Mouse (Mus musculus): ENCODE data around the gene Casc4. TPM values are rescaled to one million over a fixed set of nuclear protein-coding genes. Genes with fewer than 3 reads are reported as not detected.
A peak's percentile ranks its signal among the peaks of the same experiment; 100 is the strongest.

The Casc4 gene
- polyA plus RNA-seq (2015; fragmentation: Nextera tagmentation; extraction: Ambion mirVana) = 21.9 and 23.4 TPM in 2 replicates

DNA sequence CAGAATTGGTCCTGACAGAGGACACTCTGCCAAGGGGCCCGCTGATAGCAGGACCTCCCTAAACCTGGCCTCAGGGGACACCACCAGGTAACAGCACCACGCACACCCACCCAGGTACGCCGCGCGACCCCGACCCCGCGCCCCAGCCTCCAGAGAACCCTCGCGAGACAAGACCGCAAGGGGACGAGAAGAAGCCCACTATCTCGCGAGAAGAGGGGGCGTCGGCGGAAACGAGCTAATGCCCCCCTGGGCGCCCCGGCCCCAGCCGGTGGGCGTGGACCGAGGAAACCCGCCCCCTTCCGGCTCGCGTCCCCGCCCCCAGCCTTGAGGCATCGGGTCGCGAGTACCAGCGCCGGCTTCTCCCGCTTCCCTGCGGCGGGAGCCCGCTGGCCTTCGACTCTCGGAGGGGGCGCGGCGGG lies at the start of gene Casc4:
Gene Casc4, plus strand, starts transcription at position 339 of the 419 bp plus-strand sequence.
- Histone ChIP-seq H3K27ac (peak within 1 kb of the TSS; percentile 83), H3K4me1 (peaks cover 12% of the 10 kb centered on the region)
- WGBS = under 1% methylated on average over 37 of the region's 43 CpGs

DNA sequence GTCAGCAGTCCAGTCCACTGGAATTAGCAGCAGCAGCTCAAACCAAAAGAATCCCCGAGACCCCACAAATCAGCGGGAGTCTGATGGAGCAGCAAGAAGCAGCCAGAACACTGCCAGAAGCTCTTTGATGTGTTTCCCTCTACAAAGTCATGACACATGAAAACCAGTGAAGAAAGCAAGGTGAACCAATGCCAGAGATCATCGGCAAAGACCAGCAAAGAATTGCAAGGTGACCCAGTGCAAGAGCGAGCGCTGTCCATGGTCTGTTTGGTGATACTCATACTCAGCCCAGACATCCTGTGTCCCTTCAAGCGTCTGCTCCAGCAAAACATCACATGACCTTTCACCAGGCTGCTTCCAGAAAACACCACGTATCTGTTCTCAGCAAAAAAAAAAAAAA lies 45.0 kb upstream of the Casc4 start:
- Histone ChIP-seq H3K9ac (no peak overlapping the region), H3K27me3 (no peaks in the 10 kb centered on the region), H3K4me3 (no peak overlapping the region), H3K27ac (no peak overlapping the region), H3K9me3 (no peaks in the 10 kb centered on the region), H3K4me1 (no peaks in the 10 kb centered on the region), H3K4me2 (no peak overlapping the region), H3K36me3 (no peaks in the 10 kb centered on the region)
- ATAC-seq (ENCODE audit: insufficient number of reproducible peaks, low FRiP score, low TSS enrichment, low read depth) = no peak
- WGBS = 94% methylated on average over 7 of the region's 7 CpGs

More for the DNA sequence above, at the start of gene Casc4:
- Histone ChIP-seq H3K9ac (peak within 1 kb of the TSS; percentile 77), H3K4me3 (peak within 1 kb of the TSS; percentile 84), H3K4me2 (peak within 1 kb of the TSS; percentile 69), H3K27me3 (no peaks in the 10 kb centered on the region), H3K9me3 (no peaks in the 10 kb centered on the region), H3K36me3 (no peaks in the 10 kb centered on the region)
- peak; percentile 97 for ATAC-seq (ENCODE audit: insufficient number of reproducible peaks, low FRiP score, low TSS enrichment, low read depth)

DNA sequence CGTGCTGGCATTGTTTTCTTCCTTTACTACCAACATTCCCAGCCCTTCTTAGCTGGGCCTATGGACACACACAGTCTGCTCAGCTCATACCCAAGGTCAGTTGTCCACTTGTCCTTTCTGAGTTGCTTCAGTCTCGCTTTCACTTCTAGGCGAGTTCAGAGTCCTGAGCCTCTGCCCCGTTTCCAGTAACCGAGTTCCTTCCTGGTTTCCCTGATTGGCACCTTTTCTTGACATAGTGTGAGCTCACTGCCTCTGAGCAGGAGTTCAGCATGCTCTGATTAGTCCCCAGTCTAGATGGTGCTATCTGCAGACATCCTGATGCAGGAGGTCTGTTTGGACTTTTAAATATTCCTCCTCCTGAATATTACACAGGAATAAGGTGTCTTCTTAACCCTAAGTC lies 42.1 kb upstream of the Casc4 start:
- no peaks in the 10 kb centered on the region for H3K4me1 ChIP-seq
- WGBS = 56% methylated on average over 5 of the region's 5 CpGs
- ATAC-seq (ENCODE audit: insufficient number of reproducible peaks, low FRiP score, low TSS enrichment, low read depth) = no peak
- no peak overlapping the region for H3K4me3 ChIP-seq
- H3K4me2 ChIP-seq = no peak overlapping the region
- no peaks in the 10 kb centered on the region for H3K36me3 ChIP-seq
- no peaks in the 10 kb centered on the region for H3K27me3 ChIP-seq
- no peaks in the 10 kb centered on the region for H3K9me3 ChIP-seq
- no peak overlapping the region for H3K9ac ChIP-seq
- H3K27ac ChIP-seq = no peak overlapping the region

DNA sequence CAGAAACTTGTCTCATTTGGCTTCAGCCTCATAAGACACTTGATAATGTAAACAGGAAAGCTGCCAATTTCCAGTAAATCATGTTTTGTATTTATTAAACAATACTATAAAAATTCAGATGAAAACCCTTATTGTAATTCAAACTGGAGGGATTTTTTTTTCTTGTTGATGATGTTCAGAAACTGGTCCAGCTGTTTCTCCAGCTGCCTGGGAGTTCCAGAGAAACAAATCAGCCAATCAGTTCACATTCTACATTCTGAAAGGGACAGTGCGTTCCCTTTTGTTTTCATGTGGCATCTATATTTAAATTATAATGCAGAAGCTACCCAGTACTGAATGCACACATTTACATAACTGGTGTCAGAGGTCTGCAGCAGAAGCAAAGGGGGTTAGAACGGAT lies 40.6 kb upstream of the Casc4 start:
- Histone ChIP-seq H3K36me3 (no peaks in the 10 kb centered on the region), H3K9ac (no peak overlapping the region), H3K27ac (no peak overlapping the region), H3K4me1 (no peaks in the 10 kb centered on the region), H3K9me3 (no peaks in the 10 kb centered on the region), H3K27me3 (no peaks in the 10 kb centered on the region), H3K4me3 (no peak overlapping the region), H3K4me2 (no peak overlapping the region)
- ATAC-seq (ENCODE audit: insufficient number of reproducible peaks, low FRiP score, low TSS enrichment, low read depth) = no peak
- 61% methylated on average over 2 of the region's 2 CpGs for WGBS

DNA sequence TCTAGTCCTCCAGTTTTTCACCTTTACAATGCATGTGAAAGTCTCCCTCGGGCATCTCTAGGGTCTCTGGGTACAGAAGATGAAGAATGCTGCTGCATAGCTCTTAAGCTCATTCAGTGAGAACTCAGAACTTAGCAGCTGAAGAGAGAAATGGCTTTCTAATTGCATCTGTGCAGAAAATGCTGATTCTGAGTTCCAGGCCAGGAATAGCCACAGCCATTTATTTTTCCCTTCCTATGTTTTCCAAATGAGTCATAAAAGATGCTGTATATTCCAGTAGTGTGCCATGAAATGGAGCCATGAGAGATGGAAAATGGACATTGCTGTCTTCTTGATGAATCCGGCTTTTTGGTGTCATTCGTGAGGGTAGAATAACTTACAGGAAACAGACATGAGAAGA lies 38.4 kb upstream of the Casc4 start:
- Histone ChIP-seq H3K9me3 (no peaks in the 10 kb centered on the region), H3K4me3 (no peak overlapping the region), H3K27ac (no peak overlapping the region), H3K9ac (no peak overlapping the region), H3K4me1 (no peaks in the 10 kb centered on the region), H3K36me3 (no peaks in the 10 kb centered on the region), H3K27me3 (no peaks in the 10 kb centered on the region), H3K4me2 (no peak overlapping the region)
- no peak for ATAC-seq (ENCODE audit: insufficient number of reproducible peaks, low FRiP score, low TSS enrichment, low read depth)
- 85% methylated on average over 3 of the region's 3 CpGs for WGBS

DNA sequence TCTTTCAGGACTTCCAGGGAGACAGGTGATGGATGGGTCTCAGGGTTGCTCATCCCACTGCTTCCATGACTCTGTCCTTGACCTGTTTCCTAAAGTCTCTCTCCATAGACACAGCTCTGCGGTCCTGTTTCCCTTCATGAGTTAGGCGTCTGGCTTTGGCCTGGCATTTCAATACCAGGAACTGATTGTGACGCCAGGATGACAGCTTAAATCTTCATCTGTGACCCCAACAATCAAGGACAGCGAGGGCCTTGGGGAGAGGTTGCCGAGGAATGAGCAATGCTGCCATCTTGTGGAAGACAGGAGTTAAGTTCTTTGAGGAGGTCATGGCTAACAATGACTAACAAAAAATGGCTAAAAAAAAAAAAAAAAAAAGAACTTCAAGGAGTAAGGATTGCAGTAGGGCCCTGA lies 34.3 kb upstream of the Casc4 start:
- WGBS = 7% methylated on average over 5 of the region's 5 CpGs
- H3K4me1 ChIP-seq = no peaks in the 10 kb centered on the region
- no peak for ATAC-seq (ENCODE audit: insufficient number of reproducible peaks, low FRiP score, low TSS enrichment, low read depth)

DNA sequence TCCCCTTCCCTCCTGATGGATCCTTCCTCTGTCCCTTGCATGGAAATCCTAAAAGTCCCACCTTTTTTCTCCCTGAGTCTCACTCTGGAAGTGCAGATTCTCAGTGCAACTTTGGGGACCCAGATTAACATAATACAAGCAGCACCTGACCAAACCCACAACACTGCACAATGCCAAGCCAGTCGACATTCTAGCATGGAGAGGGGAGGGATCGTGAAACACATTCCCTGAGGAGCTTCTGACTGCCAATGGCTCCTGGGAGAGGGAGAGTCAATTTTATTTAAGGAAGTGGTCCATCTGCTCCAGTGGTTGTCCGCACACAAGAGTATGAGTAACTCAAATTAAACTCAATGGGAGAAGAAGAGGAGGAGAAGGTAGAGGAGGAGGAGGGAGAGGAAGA lies 31.8 kb upstream of the Casc4 start:
- WGBS = 37% methylated on average over 3 of the region's 3 CpGs
- Histone ChIP-seq H3K27me3 (no peaks in the 10 kb centered on the region), H3K4me2 (no peak overlapping the region), H3K4me3 (no peak overlapping the region), H3K36me3 (no peaks in the 10 kb centered on the region), H3K9ac (no peak overlapping the region), H3K9me3 (no peaks in the 10 kb centered on the region), H3K4me1 (no peaks in the 10 kb centered on the region), H3K27ac (no peak overlapping the region)
- ATAC-seq (ENCODE audit: insufficient number of reproducible peaks, low FRiP score, low TSS enrichment, low read depth) = no peak

More for the DNA sequence above, 34.3 kb upstream of the Casc4 start:
- no peaks in the 10 kb centered on the region for H3K27me3 ChIP-seq
- H3K4me3 ChIP-seq = no peak overlapping the region
- no peaks in the 10 kb centered on the region for H3K36me3 ChIP-seq
- no peak overlapping the region for H3K4me2 ChIP-seq
- H3K27ac ChIP-seq = no peak overlapping the region
- no peaks in the 10 kb centered on the region for H3K9me3 ChIP-seq
- no peak overlapping the region for H3K9ac ChIP-seq

DNA sequence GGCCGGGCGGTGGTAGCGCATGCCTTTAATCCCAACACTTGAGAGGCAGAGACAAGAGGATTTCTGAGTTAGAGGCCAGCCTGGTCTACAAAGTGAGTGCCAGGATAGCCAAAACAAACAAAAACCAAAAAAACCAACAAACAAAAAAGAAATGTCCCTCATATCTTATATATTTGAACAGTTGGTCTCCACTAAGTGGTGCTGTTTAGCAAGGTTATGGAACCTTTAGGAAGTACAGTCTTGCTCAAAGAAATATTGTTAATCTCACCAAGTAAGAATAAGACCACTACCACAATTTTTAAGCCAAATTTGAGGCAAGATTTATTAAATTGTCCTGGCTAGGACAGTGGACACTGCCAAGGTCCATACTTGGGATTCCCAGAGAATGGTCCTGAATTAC lies 25.3 kb upstream of the Casc4 start:
- H3K4me3 ChIP-seq = no peak overlapping the region
- no peaks in the 10 kb centered on the region for H3K27me3 ChIP-seq
- no peak overlapping the region for H3K9ac ChIP-seq
- H3K36me3 ChIP-seq = no peaks in the 10 kb centered on the region
- no peaks in the 10 kb centered on the region for H3K4me1 ChIP-seq
- H3K4me2 ChIP-seq = no peak overlapping the region
- no peak for ATAC-seq (ENCODE audit: insufficient number of reproducible peaks, low FRiP score, low TSS enrichment, low read depth)
- H3K9me3 ChIP-seq = no peaks in the 10 kb centered on the region
- no peak overlapping the region for H3K27ac ChIP-seq
- WGBS = 89% methylated on average over 3 of the region's 3 CpGs

DNA sequence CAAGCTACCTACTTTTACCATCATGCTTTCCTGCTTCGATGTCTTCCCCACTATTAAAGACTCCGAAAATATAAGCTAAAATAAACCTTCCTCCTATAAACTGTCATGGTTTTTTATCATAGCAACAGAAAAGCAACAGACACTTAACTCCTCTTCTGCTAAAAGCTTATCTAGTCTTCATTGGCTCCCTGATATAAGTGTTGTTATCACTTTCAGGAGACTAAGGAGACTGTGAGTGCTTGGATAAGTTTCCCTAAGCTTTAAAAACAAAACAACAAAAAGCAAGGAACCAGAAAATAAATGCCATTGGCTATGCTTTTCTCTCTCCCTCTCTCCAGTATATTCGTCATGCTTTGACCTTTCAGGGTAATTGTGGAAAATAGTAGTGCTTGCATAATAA lies 24.5 kb upstream of the Casc4 start:
- H3K27ac ChIP-seq = no peak overlapping the region
- no peak overlapping the region for H3K9ac ChIP-seq
- no peaks in the 10 kb centered on the region for H3K9me3 ChIP-seq
- no peaks in the 10 kb centered on the region for H3K36me3 ChIP-seq
- no peak for ATAC-seq (ENCODE audit: insufficient number of reproducible peaks, low FRiP score, low TSS enrichment, low read depth)
- H3K4me1 ChIP-seq = no peaks in the 10 kb centered on the region
- H3K4me3 ChIP-seq = no peak overlapping the region
- no peak overlapping the region for H3K4me2 ChIP-seq
- H3K27me3 ChIP-seq = no peaks in the 10 kb centered on the region
- 76% methylated on average over 3 of the region's 3 CpGs for WGBS

DNA sequence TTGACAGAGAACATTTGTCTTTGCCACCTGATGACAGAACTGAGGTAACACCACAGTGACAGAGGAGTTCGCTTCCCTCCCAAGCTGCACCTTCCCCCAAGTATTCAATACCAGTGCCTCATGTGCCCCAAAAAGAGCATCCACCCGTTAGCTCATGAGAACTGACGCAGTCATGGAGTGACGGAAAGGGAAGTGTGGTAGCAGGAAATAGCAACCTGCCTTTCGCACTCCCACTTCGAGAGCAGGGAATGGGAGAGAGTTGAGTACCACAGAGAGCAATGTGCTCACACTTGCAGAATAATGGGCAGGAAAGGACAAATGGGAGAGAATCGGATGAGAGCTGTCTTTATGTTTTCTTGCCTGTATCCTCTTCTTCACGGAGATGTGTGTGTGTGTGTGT lies 20.7 kb upstream of the Casc4 start:
- Histone ChIP-seq H3K9ac (no peak overlapping the region), H3K27me3 (no peaks in the 10 kb centered on the region), H3K27ac (no peak overlapping the region), H3K4me1 (no peaks in the 10 kb centered on the region), H3K9me3 (no peaks in the 10 kb centered on the region), H3K36me3 (no peaks in the 10 kb centered on the region), H3K4me2 (no peak overlapping the region), H3K4me3 (no peak overlapping the region)
- no peak for ATAC-seq (ENCODE audit: insufficient number of reproducible peaks, low FRiP score, low TSS enrichment, low read depth)
- WGBS = 62% methylated on average over 8 of the region's 8 CpGs

DNA sequence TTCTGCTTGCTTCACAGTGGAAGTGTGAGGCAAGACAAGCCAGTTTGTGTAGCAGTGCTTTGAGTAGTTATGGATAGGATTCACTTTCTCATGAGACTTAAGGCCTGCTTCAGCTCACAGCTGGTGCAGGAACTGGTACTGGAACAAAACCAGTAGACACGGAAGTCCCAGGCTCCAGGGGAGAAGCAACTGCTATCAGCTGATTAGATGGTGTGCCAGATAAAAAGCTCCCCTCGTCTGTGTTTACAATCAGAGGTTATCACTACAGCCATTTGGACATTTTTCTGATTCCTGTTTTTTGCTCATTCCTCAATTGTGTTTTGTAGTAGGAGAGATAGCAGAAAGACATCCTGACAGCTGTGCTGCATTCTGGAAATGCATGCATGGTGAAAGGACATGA lies 14.7 kb upstream of the Casc4 start:
- Histone ChIP-seq H3K36me3 (no peaks in the 10 kb centered on the region), H3K9me3 (no peaks in the 10 kb centered on the region), H3K4me1 (no peaks in the 10 kb centered on the region), H3K4me3 (no peak overlapping the region), H3K9ac (no peak overlapping the region), H3K27ac (no peak overlapping the region), H3K4me2 (no peak overlapping the region), H3K27me3 (no peaks in the 10 kb centered on the region)
- 47% methylated on average over 2 of the region's 2 CpGs for WGBS
- ATAC-seq (ENCODE audit: insufficient number of reproducible peaks, low FRiP score, low TSS enrichment, low read depth) = no peak

DNA sequence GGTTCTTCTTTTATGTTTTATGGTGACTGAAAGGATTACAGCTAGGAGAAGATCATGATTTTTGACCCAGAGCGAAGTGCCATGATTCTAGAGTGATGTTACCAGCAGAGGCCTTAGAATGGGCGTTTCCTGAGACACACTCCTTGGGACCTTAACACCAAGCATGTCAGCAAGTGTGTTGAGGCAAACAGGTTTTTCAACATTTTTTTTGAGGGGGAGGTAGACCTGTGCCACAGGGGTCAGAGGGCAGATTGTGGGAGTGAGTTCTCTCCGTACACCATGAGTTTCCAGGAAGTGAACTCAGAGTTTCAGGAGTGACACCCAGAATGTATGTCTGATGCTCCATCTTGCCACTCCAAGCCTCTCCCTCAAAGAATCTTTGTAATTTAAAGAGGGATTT lies 12.8 kb upstream of the Casc4 start:
- no peak for ATAC-seq (ENCODE audit: insufficient number of reproducible peaks, low FRiP score, low TSS enrichment, low read depth)
- no peak overlapping the region for H3K4me2 ChIP-seq
- H3K27ac ChIP-seq = no peak overlapping the region
- no peaks in the 10 kb centered on the region for H3K9me3 ChIP-seq
- no peaks in the 10 kb centered on the region for H3K27me3 ChIP-seq
- H3K36me3 ChIP-seq = no peaks in the 10 kb centered on the region
- H3K4me1 ChIP-seq = no peaks in the 10 kb centered on the region
- WGBS = 76% methylated on average over 3 of the region's 3 CpGs
- no peak overlapping the region for H3K4me3 ChIP-seq
- no peak overlapping the region for H3K9ac ChIP-seq

DNA sequence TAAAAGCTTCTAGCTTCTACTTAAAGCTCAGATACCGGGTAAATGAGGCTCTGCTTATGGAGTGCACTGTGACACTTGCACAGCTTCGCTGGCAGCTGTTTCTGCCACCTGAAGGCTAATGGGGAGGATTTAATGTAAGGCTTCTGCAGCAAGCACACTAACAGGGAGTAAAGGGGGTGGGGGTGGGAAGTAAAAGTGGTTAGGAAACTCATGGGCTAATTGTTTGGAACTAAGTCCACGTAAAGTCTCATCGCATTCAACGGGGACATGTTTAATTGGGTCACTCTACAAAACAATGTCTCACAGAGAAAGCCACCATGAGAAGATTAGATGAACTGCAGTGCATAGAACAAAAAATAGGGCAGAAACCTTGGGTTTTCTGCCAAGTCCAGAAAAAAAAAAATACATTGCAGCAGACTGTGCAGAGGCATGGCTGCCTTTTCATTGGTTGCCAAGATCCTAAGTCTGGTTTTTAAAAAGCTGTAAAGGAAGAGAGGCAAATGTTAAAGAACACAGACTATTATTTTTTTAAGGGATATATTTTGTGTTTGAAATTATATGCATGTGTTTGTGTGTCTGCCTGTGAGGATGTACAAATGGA lies 7.3 kb upstream of the Casc4 start:
- H3K4me1 ChIP-seq = no peaks in the 10 kb centered on the region
- H3K36me3 ChIP-seq = no peaks in the 10 kb centered on the region
- H3K27ac ChIP-seq = no peak overlapping the region
- no peak overlapping the region for H3K4me2 ChIP-seq
- H3K9me3 ChIP-seq = no peaks in the 10 kb centered on the region
- no peaks in the 10 kb centered on the region for H3K27me3 ChIP-seq
- no peak overlapping the region for H3K4me3 ChIP-seq
- no peak overlapping the region for H3K9ac ChIP-seq
- 45% methylated on average over 5 of the region's 5 CpGs for WGBS
- ATAC-seq (ENCODE audit: insufficient number of reproducible peaks, low FRiP score, low TSS enrichment, low read depth) = no peak

Data from limb, embryonic 15.5 days (tissue).